Mouse (Mus musculus): Measurements from ENCODE around the gene Bves. TPM values are rescaled to one million over a fixed set of nuclear protein-coding genes. Genes with fewer than 3 reads are reported as not detected.

The Bves gene
- polyA plus RNA-seq, 2 experiments: 3.4 to 4.2 TPM

DNA sequence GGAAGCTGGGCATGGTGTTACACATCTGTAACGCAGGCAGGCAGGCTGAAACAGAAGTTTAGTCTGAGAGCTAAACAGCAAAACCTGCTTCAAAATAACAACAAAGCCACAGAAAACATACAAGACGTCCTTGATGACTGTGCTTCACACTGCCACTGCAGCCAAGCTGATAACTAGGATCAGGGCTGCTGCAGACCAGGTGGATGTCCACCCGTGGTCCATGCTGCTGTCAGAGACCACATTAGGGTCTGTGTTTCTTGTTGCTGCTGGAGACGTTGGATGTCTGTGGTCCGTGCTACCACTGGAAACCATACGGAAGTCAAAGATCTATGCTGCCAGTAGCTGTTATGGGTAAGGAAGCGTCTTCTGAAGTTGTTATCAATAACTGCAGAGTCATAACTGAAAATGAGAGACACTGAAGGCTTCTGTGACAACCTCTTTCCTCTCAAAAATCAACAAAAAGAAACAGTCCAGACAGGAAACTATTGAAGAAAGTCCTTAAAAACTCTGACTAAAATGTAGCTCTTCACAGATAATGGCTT, 64.2 kb downstream of the Bves start:
- DNase-seq (ENCODE audit: low spot score) (no peak), ATAC-seq (ENCODE audit: low FRiP score, low read depth) (no peak)
- Histone ChIP-seq H3K9me3 (ENCODE audit: control insufficient read depth, low read length) (no peaks in the 10 kb centered on the region), H3K36me3 (ENCODE audit: control insufficient read depth, insufficient read depth, low read length) (no peaks in the 10 kb centered on the region), H3K4me2 (replicated peaks; ENCODE audit: low read depth, low read length, severe bottlenecking) (no peak overlapping the region), H3K27ac (replicated peaks; ENCODE audit: low read depth, low read length) (no peak overlapping the region), H3K4me1 (ENCODE audit: control insufficient read depth, insufficient read depth, low read length) (no peaks in the 10 kb centered on the region), H3K9ac (ENCODE audit: low read depth, low read length, severe bottlenecking) (no peak overlapping the region), H3K27me3 (ENCODE audit: control insufficient read depth, insufficient read depth, low read length) (no peaks in the 10 kb centered on the region), H3K4me3 (replicated peaks; ENCODE audit: low read length) (no peak overlapping the region)
- 71% methylated on average over 7 of the region's 7 CpGs for WGBS
- no peak for TF ChIP-seq POLR2A (IDR thresholded peaks at IDR 0.05; ENCODE audit: borderline replicate concordance, extremely low read depth, insufficient read depth, insufficient read length)

DNA sequence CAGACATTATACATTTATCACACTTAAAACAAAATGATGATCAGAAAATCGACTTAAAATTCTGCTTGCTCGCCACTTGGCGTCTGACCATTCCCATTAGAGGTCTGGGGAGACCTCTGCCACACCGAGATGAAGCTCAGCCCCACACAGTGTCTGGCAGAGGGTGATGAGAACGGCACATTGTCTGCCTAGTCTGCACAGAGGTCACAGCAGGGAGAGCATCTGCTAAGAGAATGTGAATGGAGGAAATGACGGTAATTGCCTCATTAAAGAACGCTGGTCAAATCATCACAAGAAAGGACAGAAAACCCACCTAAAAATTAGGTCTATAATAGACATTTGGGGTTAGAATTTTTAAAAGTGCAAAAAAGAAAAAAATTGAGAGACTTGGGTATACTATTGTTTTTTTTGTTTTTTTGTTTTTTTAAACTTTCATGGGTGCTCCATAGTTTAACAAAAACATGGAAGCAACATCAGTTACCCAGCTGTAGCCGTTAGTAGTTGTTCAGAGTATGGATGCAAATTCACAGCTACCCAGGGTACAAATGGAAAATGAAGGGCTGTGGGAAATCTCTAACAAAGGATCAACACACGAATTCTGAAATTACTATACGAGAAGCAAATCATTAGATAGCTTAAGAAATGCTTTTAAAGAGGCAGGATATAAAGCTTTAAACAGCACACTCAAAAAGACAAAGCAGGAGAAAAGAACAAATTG, 75.2 kb downstream of the Bves start:
- no peak overlapping the region for H3K4me2 ChIP-seq (replicated peaks; ENCODE audit: low read depth, low read length, severe bottlenecking)
- TF ChIP-seq POLR2A (IDR thresholded peaks at IDR 0.05; ENCODE audit: borderline replicate concordance, extremely low read depth, insufficient read depth, insufficient read length): no peak
- H3K27ac ChIP-seq (replicated peaks; ENCODE audit: low read depth, low read length): no peak overlapping the region
- DNase-seq (ENCODE audit: low spot score): no peak
- H3K9me3 ChIP-seq (ENCODE audit: control insufficient read depth, low read length): no peaks in the 10 kb centered on the region
- no peak overlapping the region for H3K9ac ChIP-seq (ENCODE audit: low read depth, low read length, severe bottlenecking)
- no peak overlapping the region for H3K4me3 ChIP-seq (replicated peaks; ENCODE audit: low read length)
- ATAC-seq (ENCODE audit: low FRiP score, low read depth): no peak
- 36% methylated on average over 10 of the region's 10 CpGs for WGBS
- H3K36me3 ChIP-seq (ENCODE audit: control insufficient read depth, insufficient read depth, low read length): no peaks in the 10 kb centered on the region
- H3K4me1 ChIP-seq (ENCODE audit: control insufficient read depth, insufficient read depth, low read length): no peaks in the 10 kb centered on the region
- H3K27me3 ChIP-seq (ENCODE audit: control insufficient read depth, insufficient read depth, low read length): no peaks in the 10 kb centered on the region

DNA sequence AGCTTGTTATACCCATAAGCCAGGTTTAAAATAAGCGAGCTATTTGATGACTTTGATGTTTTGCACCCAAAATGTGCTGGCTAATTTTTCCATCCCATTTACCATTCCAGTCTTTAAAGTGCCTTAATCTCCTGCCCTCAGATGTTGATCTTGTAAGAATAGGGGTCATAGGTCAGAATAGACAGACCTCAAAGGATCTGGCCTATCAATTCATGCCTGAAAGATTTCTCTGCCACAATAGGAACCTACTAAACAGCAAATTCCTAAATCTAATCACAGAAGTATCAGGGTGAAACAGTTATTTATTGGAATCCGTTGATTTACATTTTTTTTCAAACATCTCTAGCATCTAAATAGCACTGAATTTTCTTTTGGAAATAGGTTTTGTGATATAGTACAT, 76.2 kb downstream of the Bves start:
- no peaks in the 10 kb centered on the region for H3K4me1 ChIP-seq (ENCODE audit: control insufficient read depth, insufficient read depth, low read length)
- WGBS: 48% methylated on average over 2 of the region's 2 CpGs
- no peaks in the 10 kb centered on the region for H3K36me3 ChIP-seq (ENCODE audit: control insufficient read depth, insufficient read depth, low read length)
- H3K4me2 ChIP-seq (replicated peaks; ENCODE audit: low read depth, low read length, severe bottlenecking): no peak overlapping the region
- DNase-seq (ENCODE audit: low spot score): no peak
- H3K9ac ChIP-seq (ENCODE audit: low read depth, low read length, severe bottlenecking): no peak overlapping the region
- no peak overlapping the region for H3K27ac ChIP-seq (replicated peaks; ENCODE audit: low read depth, low read length)
- ATAC-seq (ENCODE audit: low FRiP score, low read depth): no peak
- TF ChIP-seq POLR2A (IDR thresholded peaks at IDR 0.05; ENCODE audit: borderline replicate concordance, extremely low read depth, insufficient read depth, insufficient read length): no peak
- no peak overlapping the region for H3K4me3 ChIP-seq (replicated peaks; ENCODE audit: low read length)
- H3K9me3 ChIP-seq (ENCODE audit: control insufficient read depth, low read length): no peaks in the 10 kb centered on the region
- no peaks in the 10 kb centered on the region for H3K27me3 ChIP-seq (ENCODE audit: control insufficient read depth, insufficient read depth, low read length)

DNA sequence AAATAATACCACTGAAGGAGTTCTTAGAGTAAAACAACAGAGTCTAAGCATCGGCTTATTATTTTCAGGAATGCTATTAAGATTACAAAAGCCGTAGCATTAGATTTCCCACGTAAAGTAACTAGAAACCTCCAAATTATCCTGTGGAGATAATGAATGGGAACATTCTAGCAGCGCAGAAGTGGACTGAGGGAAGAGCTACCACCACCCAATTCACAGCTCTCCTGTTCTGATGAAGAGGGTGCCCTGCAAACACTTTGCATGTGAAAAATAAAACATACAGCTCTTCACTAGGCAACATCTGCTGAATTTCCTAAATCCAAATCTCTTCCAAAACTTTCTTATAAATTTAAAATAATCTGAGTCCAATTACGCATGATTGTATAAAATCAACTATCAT, 76.6 kb downstream of the Bves start:
- Histone ChIP-seq H3K4me1 (ENCODE audit: control insufficient read depth, insufficient read depth, low read length) (no peaks in the 10 kb centered on the region), H3K27ac (replicated peaks; ENCODE audit: low read depth, low read length) (no peak overlapping the region), H3K36me3 (ENCODE audit: control insufficient read depth, insufficient read depth, low read length) (no peaks in the 10 kb centered on the region), H3K4me3 (replicated peaks; ENCODE audit: low read length) (no peak overlapping the region), H3K9ac (ENCODE audit: low read depth, low read length, severe bottlenecking) (no peak overlapping the region), H3K9me3 (ENCODE audit: control insufficient read depth, low read length) (no peaks in the 10 kb centered on the region), H3K27me3 (ENCODE audit: control insufficient read depth, insufficient read depth, low read length) (no peaks in the 10 kb centered on the region), H3K4me2 (replicated peaks; ENCODE audit: low read depth, low read length, severe bottlenecking) (no peak overlapping the region)
- DNase-seq (ENCODE audit: low spot score): no peak
- TF ChIP-seq POLR2A (IDR thresholded peaks at IDR 0.05; ENCODE audit: borderline replicate concordance, extremely low read depth, insufficient read depth, insufficient read length): no peak
- ATAC-seq (ENCODE audit: low FRiP score, low read depth): no peak
- WGBS: 69% methylated on average over 5 of the region's 5 CpGs

Other genes with a start within 250 kb of the Bves start
- 1.6 and 1.9 TPM in 2 replicates for gene Popdc3, start 157.7 kb upstream of the Bves start, polyA plus RNA-seq (2012; rRNA removed)
- 2.0 and 2.5 TPM in 2 replicates for gene Popdc3, start 157.7 kb upstream of the Bves start, polyA plus RNA-seq (2014; fragmentation: Nextera tagmentation; extraction: Ambion mirVana)
- 1.1 and 1.2 TPM in 2 replicates for gene Lin28b, start 150.6 kb downstream of the Bves start, polyA plus RNA-seq (2012; rRNA removed)
- 1.2 and 1.3 TPM in 2 replicates for gene Lin28b, start 150.6 kb downstream of the Bves start, polyA plus RNA-seq (2014; fragmentation: Nextera tagmentation; extraction: Ambion mirVana)
- 20.7 and 26.5 TPM in 2 replicates for gene Hace1, start 242.1 kb downstream of the Bves start, polyA plus RNA-seq (2012; rRNA removed)
- 20.4 and 23.9 TPM in 2 replicates for gene Hace1, start 242.1 kb downstream of the Bves start, polyA plus RNA-seq (2014; fragmentation: Nextera tagmentation; extraction: Ambion mirVana)